Mouse (Mus musculus): ENCODE results near the gene Lysmd2. TPM values are rescaled to one million over a fixed set of nuclear protein-coding genes. Genes with fewer than 3 reads are reported as not detected.

Lysmd2 gene
- total and polyA plus RNA-seq, 3 experiments: 11.7 to 18.1 (median 16.2) TPM

GRCm38 (mm10) chr9:75579321-75579720 lies 46.2 kb upstream of the Lysmd2 start:
- H3K27me3 ChIP-seq (replicated peaks): no peaks in the 10 kb centered on the region
- no peak overlapping the region for H3K27ac ChIP-seq (ENCODE audit: insufficient read depth, low read depth)
- no peaks in the 10 kb centered on the region for H3K36me3 ChIP-seq (replicated peaks in 1 of 2; ENCODE audit: control insufficient read depth in 1 of 2, insufficient read depth in 1 of 2, low read length in 1 of 2)
- no peak overlapping the region for H3K4me2 ChIP-seq (ENCODE audit: insufficient read depth, low read depth, poor library complexity, severe bottlenecking)
- H3K4me3 ChIP-seq (replicated peaks in 1 of 3; ENCODE audit: low read depth in 2 of 3, low read length in 2 of 3, poor library complexity in 1 of 3): no peak overlapping the region
- TF ChIP-seq RCOR1 (conservative IDR thresholded peaks at IDR 0.05; ENCODE audit: low read depth, low read length) (no peak), SMC3 (IDR thresholded peaks at IDR 0.05; ENCODE audit: low read depth, low read length) (no peak), JUN (IDR thresholded peaks at IDR 0.05; ENCODE audit: insufficient read depth, low read depth, low read length) (no peak), TBP (conservative IDR thresholded peaks at IDR 0.05; ENCODE audit: low read depth, low read length) (no peak), JUND (conservative IDR thresholded peaks at IDR 0.05; ENCODE audit: low read depth, low read length) (no peak), E2F4 (IDR thresholded peaks at IDR 0.05; ENCODE audit: insufficient replicate concordance, low read depth, low read length) (no peak), MYC (IDR thresholded peaks at IDR 0.05; ENCODE audit: low read depth, low read length) (no peak), POLR2A (IDR thresholded peaks at IDR 0.05; ENCODE audit: low read depth, low read length) (no peak), RAD21 (IDR thresholded peaks at IDR 0.05; ENCODE audit: low read depth, low read length) (no peak), ZMIZ1 (IDR thresholded peaks at IDR 0.05; ENCODE audit: low read depth, low read length) (no peak), ZKSCAN1 (IDR thresholded peaks at IDR 0.05; ENCODE audit: borderline replicate concordance, low read depth, low read length) (no peak), MAFK (IDR thresholded peaks at IDR 0.05; ENCODE audit: insufficient replicate concordance, low read length) (no peak), TCF12 (IDR thresholded peaks at IDR 0.05; ENCODE audit: low read depth, low read length) (no peak), ELF1 (IDR thresholded peaks at IDR 0.05; ENCODE audit: low read depth, low read length) (no peak), CHD2 (IDR thresholded peaks at IDR 0.05; ENCODE audit: low read length) (no peak), MXI1 (IDR thresholded peaks at IDR 0.05; ENCODE audit: low read depth, low read length) (no peak), KAT2A (IDR thresholded peaks at IDR 0.05; ENCODE audit: insufficient replicate concordance, low read length) (no peak), NELFE (IDR thresholded peaks at IDR 0.05; ENCODE audit: low read depth, low read length) (no peak)
- dilution Hi-C loops (cut with MboI; ENCODE audit: extremely low pct_ligation_motif_present, extremely low pct_unique_long_range_greater_than_20kb, low sequenced_read_pairs): no loop called here
- no peaks in the 10 kb centered on the region for H3K79me2 ChIP-seq (replicated peaks; ENCODE audit: control insufficient read depth, extremely low read depth, insufficient read depth, poor library complexity, severe bottlenecking)
- no peak for DNase-seq (ENCODE audit: extremely low read depth)
- H3K9ac ChIP-seq (ENCODE audit: insufficient read depth, low read depth): no peak overlapping the region
- no peaks in the 10 kb centered on the region for H3K9me3 ChIP-seq (replicated peaks; ENCODE audit: low read length)
- H3K4me1 ChIP-seq (ENCODE audit: control insufficient read depth in 1 of 2, insufficient read depth in 2 of 2): no peaks in the 10 kb centered on the region
- in situ Hi-C loops (cut with MboI; ENCODE audit: low pct_ligation_motif_present, low pct_unique_long_range_greater_than_20kb, low sequenced_read_pairs): no loop called here

- Histone ChIP-seq H3K36me3 (replicated peaks in 1 of 2; ENCODE audit: control insufficient read depth in 1 of 2, insufficient read depth in 1 of 2, low read length in 1 of 2) (no peaks in the 10 kb centered on the region), H3K79me2 (replicated peaks; ENCODE audit: control insufficient read depth, extremely low read depth, insufficient read depth, poor library complexity, severe bottlenecking) (no peaks in the 10 kb centered on the region), H3K9ac (ENCODE audit: insufficient read depth, low read depth) (no peak overlapping the region), H3K4me1 (ENCODE audit: control insufficient read depth in 1 of 2, insufficient read depth in 2 of 2) (no peaks in the 10 kb centered on the region), H3K4me3 (replicated peaks in 1 of 3; ENCODE audit: low read depth in 2 of 3, low read length in 2 of 3, poor library complexity in 1 of 3) (no peak overlapping the region), H3K27ac (ENCODE audit: insufficient read depth, low read depth) (no peak overlapping the region), H3K27me3 (replicated peaks) (no peaks in the 10 kb centered on the region), H3K9me3 (replicated peaks; ENCODE audit: low read length) (no peaks in the 10 kb centered on the region), H3K4me2 (ENCODE audit: insufficient read depth, low read depth, poor library complexity, severe bottlenecking) (no peak overlapping the region)
- TF ChIP-seq ZC3H11A (IDR thresholded peaks at IDR 0.05; ENCODE audit: low read depth, low read length): peak; percentile 62
- TF ChIP-seq TCF12 (IDR thresholded peaks at IDR 0.05; ENCODE audit: low read depth, low read length): 0 out of 2 replicates have a peak, but pooled peaks have one; percentile 9
- no peak for TF ChIP-seq MAFK (IDR thresholded peaks at IDR 0.05; ENCODE audit: insufficient replicate concordance, low read length)
- no peak for TF ChIP-seq RCOR1 (conservative IDR thresholded peaks at IDR 0.05; ENCODE audit: low read depth, low read length)
- TF ChIP-seq JUND (conservative IDR thresholded peaks at IDR 0.05; ENCODE audit: low read depth, low read length): peak; percentile 59
- no peak for TF ChIP-seq ETS1 (conservative IDR thresholded peaks at IDR 0.05; ENCODE audit: low read depth, low read length)
- TF ChIP-seq RAD21 (IDR thresholded peaks at IDR 0.05; ENCODE audit: low read depth, low read length): peak; percentile 95
- TF ChIP-seq MAX (IDR thresholded peaks at IDR 0.05; ENCODE audit: low read length): peak; percentile 56; the same call in 1 of the 2 replicates
- peak; percentile 92 for TF ChIP-seq SMC3 (IDR thresholded peaks at IDR 0.05; ENCODE audit: low read depth, low read length)
- peak; percentile 89 for TF ChIP-seq MYC (IDR thresholded peaks at IDR 0.05; ENCODE audit: low read depth, low read length)
- no peak for TF ChIP-seq POLR2A (IDR thresholded peaks at IDR 0.05; ENCODE audit: low read depth, low read length)
- TF ChIP-seq ZNF384 (IDR thresholded peaks at IDR 0.05; ENCODE audit: low read depth, low read length): peak; percentile 97
- 0 out of 2 replicates have a peak, but pooled peaks have one; percentile 37 for TF ChIP-seq E2F4 (IDR thresholded peaks at IDR 0.05; ENCODE audit: insufficient replicate concordance, low read depth, low read length)
- peak; percentile 80 to 96 for TF ChIP-seq CTCF (conservative IDR thresholded peaks at IDR 0.05 in 1 of 2, IDR thresholded peaks at IDR 0.05 in 1 of 2; ENCODE audit: low read depth in 2 of 2, low read length in 2 of 2)
- peak; percentile 57 for DNase-seq (ENCODE audit: extremely low read depth)
- dilution Hi-C loops (cut with MboI; ENCODE audit: extremely low pct_ligation_motif_present, extremely low pct_unique_long_range_greater_than_20kb, low sequenced_read_pairs) (no loop called here), in situ Hi-C loops (cut with MboI; ENCODE audit: low pct_ligation_motif_present, low pct_unique_long_range_greater_than_20kb, low sequenced_read_pairs) (loop anchor here (10.0 kb wide), 1 partner anchor 67 kb away; no protein-coding TSS in a partner anchor)
Measured at GRCm38 (mm10) chr9:75581694-75582350, 43.7 kb upstream of the Lysmd2 start.

All from CH12.LX (cell line).